Mouse (Mus musculus) thymus, adult 2 months (tissue): ENCODE results near the gene Rassf7.

Experiments
- CTCF ChIP-seq: fragments of 200-500 bp; IDR thresholded peaks from 2 replicates; pipeline ENCODE4 v1.5.1; 2012; ENCODE audit warnings: mild to moderate bottlenecking, control low read depth, low read length, moderate library complexity, borderline replicate concordance; ENCODE audit not compliant: control insufficient read depth, poor library complexity, insufficient read depth; ENCODE audit errors: extremely low read depth
- POLR2A ChIP-seq: fragments of 200-500 bp; IDR thresholded peaks from 2 replicates; pipeline ENCODE4 v1.6.1; 2012; ENCODE audit warnings: mild to moderate bottlenecking, low read length, control low read depth, moderate library complexity; ENCODE audit not compliant: control insufficient read depth, poor library complexity, insufficient read depth; ENCODE audit errors: extremely low read depth

- no peak for TF ChIP-seq POLR2A
- peak; percentile 73; the same call in 1 of the 2 replicates for TF ChIP-seq CTCF
Observed at GRCm38 (mm10) chr7:141176173-141176572, 39.5 kb upstream of the Rassf7 start.
